Mouse (Mus musculus): ENCODE results near the gene Bysl.

- TF ChIP-seq CTCF (IDR thresholded peaks at IDR 0.05; ENCODE audit: borderline replicate concordance, extremely low read depth, insufficient read depth, insufficient read length), result no peak
- no peak for TF ChIP-seq POLR2A (IDR thresholded peaks at IDR 0.05; ENCODE audit: borderline replicate concordance, extremely low read depth, insufficient read depth, insufficient read length, poor library complexity, severe bottlenecking)
These were observed 30.3 kb downstream of the Bysl start for GRCm38 (mm10) chr17:47580962-47581361.
